Mouse (Mus musculus) hematopoietic stem cell, adult 5-6 weeks (primary cell): ENCODE measurements around the gene Sept1. TPM values are rescaled to one million over a fixed set of nuclear protein-coding genes. Genes with fewer than 3 reads are reported as not detected.
"Not testable (repeated sequence)": the region's sequence is repeated elsewhere in the genome, so short reads cannot be mapped to it uniquely, and the experiment has no call there.

Experiments used
- ATAC-seq, 2 experiments: fragments of 125-278 bp in 1 of 2; replicated peaks in 1 of 2; 2 replicates each; pipeline ENCODE4 v1.8.0; 2016 to 2017; ENCODE audit warnings: inconsistent platforms in 2 of 2, mild to moderate bottlenecking in 2 of 2, moderate number of reproducible peaks in 2 of 2, low read depth in 1 of 2, moderate TSS enrichment in 1 of 2; ENCODE audit not compliant: low FRiP score in 2 of 2, poor library complexity in 2 of 2, severe bottlenecking in 2 of 2, insufficient read depth in 1 of 2, low TSS enrichment in 1 of 2
- total RNA-seq: library from RNA; stranded (forward); fragments of 172-1452, 232-1000 nt; gene quantifications from 2 replicates; pipeline ENCODE4 v1.2.3, GENCODE M21; 2017

The Sept1 gene
- total RNA-seq, 1 experiment from 2014 or later, result 165 TPM

GRCm38 (mm10) chr7:127185601-127186000 is 47.3 kb downstream of the Sept1 start:
- peak in 1 of 2 experiments; percentile 57; a peak in 2 of 4 replicates for ATAC-seq

DNA sequence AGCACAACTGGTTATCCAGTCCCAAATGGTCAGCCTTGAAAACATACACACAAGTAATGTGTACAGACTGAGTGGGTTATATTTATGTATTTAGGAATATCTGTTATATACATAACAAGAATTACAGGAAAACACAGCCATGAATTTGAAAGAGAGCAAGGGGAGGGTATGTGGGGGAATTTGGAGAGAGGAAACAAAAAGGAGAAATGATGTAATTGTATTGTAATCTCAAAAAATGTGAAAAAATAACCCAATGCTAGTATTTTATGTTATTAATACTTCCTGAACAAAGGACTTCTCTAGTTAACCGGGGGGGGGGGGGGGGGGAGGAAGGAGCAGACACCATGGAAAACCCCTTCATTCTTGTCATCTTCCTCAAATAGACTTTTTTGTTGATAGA is 48.2 kb downstream of the Sept1 start:
- no peak for ATAC-seq

DNA sequence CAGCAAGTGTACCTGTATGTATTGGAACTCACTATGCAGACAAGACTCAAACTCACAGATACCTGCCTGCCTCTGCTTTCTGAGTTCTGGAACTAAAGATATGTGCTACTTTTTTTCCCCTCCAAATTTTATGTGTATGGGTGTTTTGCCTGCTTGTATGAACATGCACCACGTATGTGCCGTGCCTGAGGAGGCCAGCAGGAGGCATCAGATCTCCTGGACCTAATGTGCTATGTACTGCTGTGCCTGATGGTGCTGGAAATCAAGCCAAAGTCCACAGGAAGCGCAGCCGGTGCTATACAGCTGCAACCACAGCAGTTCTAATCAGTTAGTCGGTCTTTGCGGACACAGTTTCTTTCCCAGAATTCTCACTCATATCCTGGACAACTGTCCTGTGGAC is 49.1 kb downstream of the Sept1 start:
- ATAC-seq, result no peak

DNA sequence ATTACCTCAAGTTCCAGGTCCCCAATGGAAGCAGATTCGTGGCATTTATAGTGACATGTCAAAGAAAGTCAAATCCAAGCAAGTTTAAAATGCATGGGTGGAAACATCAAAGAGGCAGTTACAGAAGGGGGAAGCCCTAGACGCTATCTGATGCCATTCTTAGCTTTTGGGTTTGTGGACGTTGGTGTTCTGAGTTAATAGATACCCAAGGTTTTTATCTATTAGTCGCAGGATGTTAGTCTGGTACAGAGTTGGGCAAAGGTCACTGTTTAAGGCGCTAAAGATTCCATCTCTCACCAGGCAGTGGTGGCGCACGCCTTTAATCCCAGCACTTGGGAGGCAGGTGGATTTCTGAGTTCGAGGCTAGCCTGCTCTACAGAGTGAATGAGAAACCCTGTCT is 49.6 kb downstream of the Sept1 start:
- no peak for ATAC-seq

DNA sequence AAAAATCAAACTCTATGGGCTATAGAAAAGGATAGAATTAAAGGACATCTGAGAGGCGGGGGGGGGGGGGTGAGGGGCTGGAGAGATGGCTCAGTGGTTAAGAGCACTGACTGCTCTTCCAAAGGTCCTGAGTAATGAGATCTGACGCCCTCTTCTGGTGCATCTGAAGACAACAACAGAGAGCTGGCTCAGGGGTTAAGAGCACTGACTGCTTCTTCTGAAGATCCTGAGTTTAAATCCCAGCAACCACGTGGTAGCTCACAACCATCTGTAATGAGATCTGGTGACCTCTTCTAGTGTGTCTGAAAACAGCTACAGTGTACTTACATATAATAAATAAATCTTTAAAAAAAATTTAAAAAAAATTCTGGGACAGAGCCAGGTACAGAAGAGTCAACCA is 51.2 kb downstream of the Sept1 start:
- not testable (repeated sequence) for ATAC-seq

DNA sequence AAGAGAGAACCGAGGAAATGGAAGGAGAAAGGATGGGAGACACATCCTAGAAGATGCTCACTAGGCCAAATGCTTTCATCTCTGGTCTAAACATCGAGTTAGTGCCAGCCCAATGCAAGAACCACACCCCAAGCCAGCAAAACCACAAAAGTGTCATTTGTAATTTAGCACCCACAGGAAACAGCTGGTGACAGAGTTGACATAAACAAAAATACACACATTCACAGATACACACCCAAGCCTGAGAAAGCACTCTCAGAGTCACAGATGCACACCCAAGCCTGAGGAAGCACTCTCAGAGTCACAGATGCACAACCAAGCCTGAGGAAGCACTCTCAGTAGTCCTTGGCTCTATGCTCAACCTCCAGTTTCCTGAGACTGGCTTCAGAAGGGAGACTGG is 52.1 kb downstream of the Sept1 start:
- peak in 1 of 2 experiments; percentile 38; a peak in 3 of 4 replicates for ATAC-seq

DNA sequence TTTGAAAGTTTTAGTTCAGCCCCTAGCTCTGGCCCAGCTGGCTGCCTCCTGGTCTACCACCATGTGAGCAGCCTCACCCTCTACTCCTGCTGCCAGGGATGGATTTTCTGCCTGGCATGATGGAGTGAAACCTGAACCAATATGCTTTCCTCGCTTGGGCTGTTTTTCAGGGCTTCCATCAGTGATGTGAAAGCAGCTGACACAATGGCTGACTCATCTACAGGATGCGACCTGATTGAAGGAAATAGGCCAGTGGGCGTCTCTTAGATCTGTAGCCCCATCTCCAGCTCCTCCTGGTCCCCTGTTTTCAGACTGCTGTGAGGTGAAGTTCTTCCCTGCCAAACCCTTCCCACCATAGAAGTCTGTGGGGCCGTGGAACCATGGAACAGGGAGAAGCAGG is 56.0 kb downstream of the Sept1 start:
- no peak for ATAC-seq

DNA sequence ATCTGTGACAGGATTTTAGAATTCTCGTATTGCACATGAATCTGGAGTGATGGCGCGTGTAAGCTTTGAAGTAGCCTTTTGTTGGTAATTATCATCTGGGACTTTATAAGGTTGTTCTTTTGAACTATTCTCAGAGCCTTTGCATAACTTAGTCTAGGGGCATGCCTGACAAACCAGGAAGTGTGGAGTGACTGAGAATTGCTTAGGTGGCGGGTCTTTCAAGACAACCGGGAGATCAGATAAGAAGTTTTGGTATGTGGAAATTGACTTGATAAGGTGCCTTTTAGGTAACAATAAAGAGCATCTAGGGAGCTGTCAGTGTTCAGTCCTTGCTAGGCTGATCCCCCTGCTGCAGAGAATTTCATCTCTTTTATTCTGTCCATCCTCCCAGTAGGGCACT is 66.4 kb downstream of the Sept1 start:
- ATAC-seq, result no peak

- ATAC-seq, result no peak
These were observed 67.1 kb downstream of the Sept1 start for GRCm38 (mm10) chr7:127165607-127166493.

Other genes with a start within 250 kb of the Sept1 start
- 26.2 and 39.0 TPM in 2 replicates for gene Mvp, start 218.5 kb downstream of the Sept1 start, total RNA-seq
- gene Pagr1b, start 216.6 kb downstream of the Sept1 start, total RNA-seq, result not detected in 2 replicates
- 3.7 and 9.9 TPM in 2 replicates for gene Pagr1a, start 215.8 kb downstream of the Sept1 start, total RNA-seq
- gene Gm42742, start 212.0 kb downstream of the Sept1 start, total RNA-seq, result 35.6 and 38.7 TPM in 2 replicates
- gene Prrt2, start 211.9 kb downstream of the Sept1 start, total RNA-seq, result 0.30 and 0.69 TPM in 2 replicates
- gene Maz, start 206.1 kb downstream of the Sept1 start, total RNA-seq, result 53.3 and 65.4 TPM in 2 replicates
- 74.5 and 90.1 TPM in 2 replicates for gene Kif22, start 190.7 kb downstream of the Sept1 start, total RNA-seq
- gene Zg16, start 145.8 kb downstream of the Sept1 start, total RNA-seq, result 3.8 and 5.7 TPM in 2 replicates
- 30.3 and 42.1 TPM in 2 replicates for gene AI467606, start 141.8 kb downstream of the Sept1 start, total RNA-seq
- gene Qprt, start 110.9 kb downstream of the Sept1 start, total RNA-seq, result 2.3 and 2.7 TPM in 2 replicates
- 311 and 346 TPM in 2 replicates for gene Spn, start 95.3 kb downstream of the Sept1 start, total RNA-seq
- 32.0 and 63.9 TPM in 2 replicates for gene Cd2bp2, start 37.1 kb downstream of the Sept1 start, total RNA-seq
- 33.2 and 36.4 TPM in 2 replicates for gene Tbc1d10b, start 24.7 kb downstream of the Sept1 start, total RNA-seq
- gene Mylpf, start 24.2 kb downstream of the Sept1 start, total RNA-seq, result 8.3 and 23.4 TPM in 2 replicates
- 19.8 and 29.2 TPM in 2 replicates for gene Zfp553, start 69 bp downstream of the Sept1 start, total RNA-seq
- gene Zfp771, start 11.1 kb upstream of the Sept1 start, total RNA-seq, result 3.9 and 10.2 TPM in 2 replicates
- gene Dctpp1, start 27.6 kb upstream of the Sept1 start, total RNA-seq, result 59.0 and 60.5 TPM in 2 replicates
- 76.8 and 79.8 TPM in 2 replicates for gene Sephs2, start 40.9 kb upstream of the Sept1 start, total RNA-seq
- 13.7 and 23.1 TPM in 2 replicates for gene Itgal, start 63.1 kb upstream of the Sept1 start, total RNA-seq
- 9.1 and 11.1 TPM in 2 replicates for gene Zfp768, start 112.5 kb upstream of the Sept1 start, total RNA-seq
- gene Zfp747, start 142.9 kb upstream of the Sept1 start, total RNA-seq, result 6.8 TPM in 2 replicates
- gene 9130019O22Rik, start 154.0 kb upstream of the Sept1 start, total RNA-seq, result 7.4 and 7.8 TPM in 2 replicates
- gene E430018J23Rik, start 160.5 kb upstream of the Sept1 start, total RNA-seq, result 7.4 and 8.1 TPM in 2 replicates
- 13.1 and 13.9 TPM in 2 replicates for gene Zfp764, start 173.7 kb upstream of the Sept1 start, total RNA-seq
- 3.7 and 11.5 TPM in 2 replicates for gene Zfp688, start 188.9 kb upstream of the Sept1 start, total RNA-seq
- gene Zfp689, start 216.0 kb upstream of the Sept1 start, total RNA-seq, result 3.1 and 4.3 TPM in 2 replicates
- 23.6 and 29.6 TPM in 2 replicates for gene Prr14, start 226.5 kb upstream of the Sept1 start, total RNA-seq
- gene Fbrs, start 246.1 kb upstream of the Sept1 start, total RNA-seq, result 15.2 and 27.3 TPM in 2 replicates